In genomic region chr16:17466875-17467663, GRCm38 (mm10) we compare ENCODE assay signal across 23 mouse cellular contexts. TPM values are rescaled to one million over a fixed set of nuclear protein-coding genes. Genes with fewer than 3 reads are reported as not detected.
A peak's percentile ranks its signal among the peaks of the same experiment; 100 is the strongest.
DNase-seq lines count a peak whose midpoint lies in the region; ATAC-seq lines count a peak whose summit lies in the region.
"Had no signal": no experiment of that assay in that cellular context is flagged by ENCODE, and none has a peak within 500 bp of the region (broad histone marks: within the 10 kb centered on the region; RNA-seq: fewer than 3 reads in every experiment).

No protein-coding gene starts in this region.

- peaks cover 7% of the 10 kb centered on the region for H3K36me3 ChIP-seq in intestine, embryonic 16.5 days (ENCODE audit: control insufficient read depth, insufficient read depth, low read length)

- H3K9me3 ChIP-seq in intestine, embryonic 16.5 days (ENCODE audit: control insufficient read depth, low read length): no peaks in the 10 kb centered on the region
- H3K9me3 ChIP-seq: hindbrain, embryonic 10.5 days; hindbrain, embryonic 13.5 days had no signal

- H3K27ac ChIP-seq in intestine, embryonic 16.5 days (ENCODE audit: low read length): peak overlapping the region; percentile 40; the same call in 1 of the 2 replicates
- H3K27ac ChIP-seq: hindbrain, embryonic 10.5 days; hindbrain, embryonic 13.5 days had no signal

- H3K4me1 ChIP-seq in intestine, embryonic 16.5 days (ENCODE audit: control insufficient read depth, insufficient read depth, low read length): peaks cover 5% of the 10 kb centered on the region; the same call in 1 of the 2 replicates
- H3K4me1 ChIP-seq: hindbrain, embryonic 10.5 days had no signal

- intact Hi-C loops in heart, postnatal 36 days (cut with DNase I): no loop called here

- no peak overlapping the region; the same call in 1 of the 2 replicates for H3K4me2 ChIP-seq in intestine, embryonic 16.5 days (ENCODE audit: low read depth, low read length)
- H3K4me2 ChIP-seq: heart, embryonic 11.5 days; hindbrain, embryonic 13.5 days had no signal

- WGBS in intestine, embryonic 16.5 days: 72% methylated on average over 4 of the region's 4 CpGs

- no peak overlapping the region for H3K4me3 ChIP-seq in intestine, embryonic 16.5 days (ENCODE audit: low read length)
- H3K4me3 ChIP-seq: hindbrain, embryonic 10.5 days; hindbrain, embryonic 13.5 days had no signal

- no peaks in the 10 kb centered on the region for H3K27me3 ChIP-seq in intestine, embryonic 16.5 days (replicated peaks; ENCODE audit: control insufficient read depth, insufficient read depth, low read length)
- H3K27me3 ChIP-seq: hindbrain, embryonic 13.5 days had no signal

- DNase-seq in heart, adult 11 months: peak; percentile 68
- DNase-seq in heart, postnatal 36 days: no peak
- peak; percentile 57 for DNase-seq in brain, adult 2 months (ENCODE audit: low read depth, low spot score)
- DNase-seq in telencephalon, adult 2 months (ENCODE audit: low read depth, low spot score): peak; percentile 49
- DNase-seq in thymus, postnatal 25 days: no peak
- DNase-seq: adrenal gland, postnatal 10 days; adrenal gland, postnatal 36 days; B cell, adult 2 months; cerebellum, adult 18-20 months; cerebellum, adult 9-10 months; cerebellum, postnatal 14 days; forebrain, postnatal 0 days; gastrocnemius, postnatal 10 days; gastrocnemius, postnatal 36 days; kidney, adult 11 months had no signal

- H3K9ac ChIP-seq in intestine, embryonic 16.5 days (ENCODE audit: low read depth, low read length): no peak overlapping the region
- H3K9ac ChIP-seq: forebrain, postnatal 0 days; hindbrain, embryonic 13.5 days had no signal

- peak; percentile 71 for ATAC-seq in intestine, embryonic 16.5 days
- no peak for ATAC-seq in cerebellum, adult (ENCODE audit: insufficient number of reproducible peaks, low FRiP score, low TSS enrichment)
- no peak for ATAC-seq in CD4-positive, CD25-positive, alpha-beta regulatory T cell, adult 4 months
- ATAC-seq: forebrain, embryonic 14.5 days; forebrain, postnatal 0 days had no signal

RNA-seq across cellular contexts. Expression of gene Crkl, which starts 15.3 kb away (rescaled TPM):
- 10 to 100 TPM; 23.4 to 27.4 TPM for total RNA-seq in heart, postnatal 36 days (2021)
- polyA plus RNA-seq in intestine, embryonic 16.5 days (2015; fragmentation: Nextera tagmentation; extraction: Ambion mirVana): 42.7 and 42.9 TPM in 2 replicates
- 10 to 100 TPM; 20.2 to 24.2 TPM for polyA plus RNA-seq in CD4-positive, CD25-positive, alpha-beta regulatory T cell, adult 4 months (2017; shearing (Covaris generic))

RNA-seq across cellular contexts. Expression of gene Aifm3, which starts 22.3 kb away (rescaled TPM):
- under 1 TPM in 1 of 2 experiments, not detected in 1; 0.11 TPM for total RNA-seq in heart, postnatal 36 days (2021)
- polyA plus RNA-seq in intestine, embryonic 16.5 days (2015; fragmentation: Nextera tagmentation; extraction: Ambion mirVana): 8.9 and 9.7 TPM in 2 replicates
- under 1 TPM in 1 of 2 experiments, not detected in 1; 0.27 TPM for polyA plus RNA-seq in CD4-positive, CD25-positive, alpha-beta regulatory T cell, adult 4 months (2017; shearing (Covaris generic))
- total RNA-seq: granulocyte monocyte progenitor cell, adult 5-6 weeks had no signal

RNA-seq across cellular contexts. Expression of gene Lztr1, which starts 41.4 kb away (rescaled TPM):
- total RNA-seq in heart, postnatal 36 days (2021): 10 to 100 TPM; 35.4 to 38.3 TPM
- polyA plus RNA-seq in intestine, embryonic 16.5 days (2015; fragmentation: Nextera tagmentation; extraction: Ambion mirVana): 96.8 and 128 TPM in 2 replicates
- 10 to 100 TPM; 53.9 to 68.8 TPM for polyA plus RNA-seq in CD4-positive, CD25-positive, alpha-beta regulatory T cell, adult 4 months (2017; shearing (Covaris generic))

Comparison
In these comparisons a context has a peak if more than half of its experiments do, and no peak if none do; other contexts are left out.
1. DNase-seq: peak in heart, adult 11 months (single experiment), brain, adult 2 months (single experiment) and telencephalon, adult 2 months (single experiment); none in heart, postnatal 36 days (0 of 2) and thymus, postnatal 25 days (single experiment).